Mouse (Mus musculus) lung, adult 10 weeks (tissue): ENCODE results near the gene Cldn4. TPM values are rescaled to one million over a fixed set of nuclear protein-coding genes. Genes with fewer than 3 reads are reported as not detected.

ENCODE experiments used
- polyA plus RNA-seq: library from polyadenylated mRNA; stranded (reverse); fragments of 350-450 nt; fragmentation: Illumina TruSeq; extraction: RNeasy Lipid Tissue Mini Kit (QIAGEN cat#74804); gene quantifications from one replicate; pipeline ENCODE4 v1.2.3, GENCODE M21; 2014; ENCODE audit warnings: low read depth, low replicate concordance; ENCODE audit not compliant: insufficient read depth

Cldn4 gene
- polyA plus RNA-seq, result 3.7 TPM

DNA sequence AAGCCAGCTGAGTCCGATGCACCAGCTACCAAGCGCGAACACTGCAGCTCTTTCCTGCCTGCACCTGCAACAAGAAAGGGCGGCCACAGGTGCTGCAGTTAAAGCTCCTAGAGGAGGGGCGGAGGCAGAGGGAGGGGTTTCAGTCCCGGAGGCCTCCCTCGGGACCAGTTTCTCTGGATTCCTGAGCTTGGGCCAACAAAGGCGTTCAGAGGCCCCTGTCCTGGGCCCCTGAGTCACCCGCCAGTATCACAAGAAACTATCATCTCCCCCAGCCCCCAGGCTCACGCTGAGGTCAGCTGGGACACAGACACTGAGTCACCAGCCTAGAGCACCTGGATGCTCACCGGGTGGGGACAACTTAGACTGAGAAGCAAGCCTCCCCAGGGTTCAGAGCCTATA is at the start of gene Cldn4:
TSS of gene Cldn4 (minus strand) at position 78 of the 399 bp plus-strand sequence.

DNA sequence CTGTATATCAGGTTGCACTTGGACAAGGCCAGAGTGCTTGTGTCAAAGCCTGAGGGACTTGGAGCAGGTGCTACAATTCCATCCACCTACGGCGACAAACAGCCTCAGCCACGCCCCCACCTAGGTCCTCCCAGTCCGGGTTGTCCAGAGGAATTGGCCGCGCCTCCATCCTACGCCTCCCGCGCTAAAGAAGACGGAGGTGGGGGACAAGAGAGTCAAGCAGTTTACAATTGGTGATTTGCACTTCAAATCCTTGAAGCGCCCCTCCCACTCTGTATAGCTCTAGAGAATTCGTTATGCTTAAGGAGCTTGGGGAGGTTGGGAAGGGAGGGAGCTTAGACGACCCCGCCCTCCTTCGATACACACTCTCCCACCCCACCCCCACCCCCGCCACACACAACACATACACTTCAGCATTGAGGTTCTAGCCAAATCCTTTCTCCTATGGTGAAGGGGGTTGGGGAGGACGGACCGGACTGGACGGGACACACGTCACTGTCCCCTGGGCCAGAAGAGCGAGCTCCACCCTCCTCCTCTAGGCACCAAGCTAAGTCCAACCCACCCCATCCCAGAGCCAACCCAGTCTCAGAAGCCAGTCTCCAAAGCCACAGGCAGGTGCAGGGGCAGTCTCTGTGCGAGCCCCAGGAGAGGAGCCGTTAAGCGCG is 39.0 kb upstream of the Cldn4 start, which contains the start of gene Cldn3:
TSS of gene Cldn3 (plus strand) at position 582 of the 665 bp plus-strand sequence.

DNA sequence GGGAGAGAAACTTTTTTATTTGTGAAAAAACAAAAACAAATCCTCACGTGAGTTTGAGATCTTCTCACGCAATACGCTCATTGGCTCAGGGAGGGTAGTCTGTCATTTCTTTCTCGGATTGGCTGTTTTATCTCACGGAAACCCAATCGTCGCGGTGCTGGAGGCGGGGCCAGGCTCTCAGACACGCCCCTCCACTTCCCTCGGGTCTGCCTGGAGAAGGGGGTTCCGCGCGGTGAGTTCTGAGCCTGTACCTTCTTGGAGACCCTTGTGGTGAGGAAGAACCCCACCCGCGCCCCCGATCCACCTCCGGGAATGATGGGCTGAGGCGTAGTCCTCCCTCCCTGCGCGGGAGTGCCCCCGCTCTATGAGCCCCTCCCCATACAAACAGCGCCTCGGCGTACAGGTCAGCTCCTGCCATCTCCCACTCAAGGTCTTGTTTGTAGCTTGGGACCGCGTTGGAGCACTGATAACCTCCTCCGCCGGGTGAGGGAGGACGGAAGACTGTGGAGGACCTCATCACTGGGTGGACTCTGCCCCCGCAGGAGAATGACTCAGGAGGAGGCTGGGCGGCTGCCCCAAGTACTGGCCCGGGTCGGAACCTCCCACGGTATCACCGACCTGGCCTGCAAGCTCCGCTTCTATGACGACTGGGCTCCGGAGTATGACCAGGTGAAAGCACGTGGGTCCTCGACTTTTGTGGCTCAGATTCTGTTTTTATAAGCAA is 14.4 kb downstream of the Cldn4 start, which contains the start of gene Mettl27:
TSS of gene Mettl27 (plus strand) at position 190 of the 724 bp plus-strand sequence.

DNA sequence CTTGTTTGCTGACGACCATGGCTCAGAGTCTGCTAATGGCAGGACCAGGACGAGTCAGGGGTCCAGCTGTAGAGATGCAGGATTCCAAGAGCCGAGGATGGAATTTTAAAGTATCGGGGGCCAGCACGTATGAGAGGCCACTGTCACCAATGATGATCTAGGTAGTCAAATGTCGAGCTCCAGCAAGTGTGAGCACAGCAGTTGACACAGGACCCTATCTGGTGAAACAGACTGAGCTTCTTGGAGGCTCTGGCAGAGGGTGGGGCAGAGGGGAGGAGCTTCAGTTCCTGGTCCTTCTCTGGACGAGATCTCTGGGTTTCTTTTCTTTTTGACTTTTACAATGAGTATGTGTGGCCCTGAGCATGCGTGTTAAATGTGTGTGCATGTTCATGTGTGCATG is 31.4 kb downstream of the Cldn4 start, which contains the start of gene Cldn13:
TSS of gene Cldn13 (minus strand) at position 216 of the 400 bp plus-strand sequence.

DNA sequence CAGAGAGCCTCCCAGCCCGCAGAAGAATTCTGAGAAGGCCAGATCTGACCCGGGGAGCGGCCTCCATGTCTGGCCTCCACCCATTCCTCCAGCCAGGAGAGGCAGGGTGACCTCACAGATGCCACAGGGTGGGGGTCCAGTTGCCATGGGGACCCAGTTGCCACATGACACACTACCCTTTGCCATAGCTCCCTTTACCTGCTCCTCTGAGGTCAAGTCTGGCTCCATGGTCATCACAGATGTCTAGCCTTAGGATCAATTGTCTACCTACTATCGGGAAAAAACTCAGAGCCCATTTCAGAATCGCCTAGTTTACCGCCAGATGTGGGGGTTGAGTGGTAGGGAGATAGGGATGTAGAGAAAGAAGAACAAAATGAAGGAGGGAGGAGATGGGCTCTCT is 40.1 kb downstream of the Cldn4 start, which contains the start of gene Tmem270:
TSS of gene Tmem270 (minus strand) at position 101 of the 400 bp plus-strand sequence.

Other genes with a start within 250 kb of the Cldn4 start
- 125 TPM for gene Eln, start 199.6 kb downstream of the Cldn4 start, polyA plus RNA-seq
- not detected for gene Tmem270, start 40.2 kb downstream of the Cldn4 start, polyA plus RNA-seq
- not detected for gene Cldn13, start 31.4 kb downstream of the Cldn4 start, polyA plus RNA-seq
- gene Mettl27, start 14.6 kb downstream of the Cldn4 start, polyA plus RNA-seq, result 8.2 TPM
- 129 TPM for gene Cldn3, start 39.3 kb upstream of the Cldn4 start, polyA plus RNA-seq
- 38.0 TPM for gene Abhd11, start 62.2 kb upstream of the Cldn4 start, polyA plus RNA-seq
- 3.2 TPM for gene Stx1a, start 76.5 kb upstream of the Cldn4 start, polyA plus RNA-seq
- gene Dnajc30, start 117.3 kb upstream of the Cldn4 start, polyA plus RNA-seq, result 16.3 TPM
- gene Bud23, start 118.0 kb upstream of the Cldn4 start, polyA plus RNA-seq, result 28.5 TPM
- gene Vps37d, start 131.3 kb upstream of the Cldn4 start, polyA plus RNA-seq, result 1.6 TPM
- gene Mlxipl, start 143.0 kb upstream of the Cldn4 start, polyA plus RNA-seq, result 2.0 TPM
- gene Tbl2, start 202.7 kb upstream of the Cldn4 start, polyA plus RNA-seq, result 5.7 TPM
- 39.0 TPM for gene Bcl7b, start 221.3 kb upstream of the Cldn4 start, polyA plus RNA-seq
- gene Baz1b, start 240.3 kb upstream of the Cldn4 start, polyA plus RNA-seq, result 18.5 TPM